Mouse (Mus musculus) heart, embryonic 11.5 days (tissue): ENCODE data around the gene Satb1. TPM values are rescaled to one million over a fixed set of nuclear protein-coding genes. Genes with fewer than 3 reads are reported as not detected.

ENCODE experiments used
- ATAC-seq: fragments of 200-750 bp; cut with Nextera tagmentation; replicated peaks from 2 replicates; pipeline ENCODE4 v1.8.0; 2017; ENCODE audit warnings: moderate library complexity; ENCODE audit not compliant: insufficient number of reproducible peaks, low FRiP score, low TSS enrichment
- H3K27ac ChIP-seq: fragments of 300-500 bp; sonication (generic); 2 replicates; pipeline ENCODE4 v1.5.1; 2014; ENCODE audit warnings: mild to moderate bottlenecking, low read depth, low read length
- H3K27me3 ChIP-seq: fragments of 300-500 bp; sonication (generic); 2 replicates; pipeline ENCODE4 v1.6.1; 2014; ENCODE audit warnings: mild to moderate bottlenecking, low read length, mixed read lengths; ENCODE audit not compliant: control insufficient read depth, insufficient read depth
- H3K36me3 ChIP-seq: fragments of 300-500 bp; sonication (generic); 2 replicates; pipeline ENCODE4 v1.6.1; 2014; ENCODE audit warnings: mild to moderate bottlenecking, low read length, moderate library complexity, mixed read lengths; ENCODE audit not compliant: control insufficient read depth, insufficient read depth
- H3K4me1 ChIP-seq: fragments of 300-500 bp; sonication (generic); 2 replicates; pipeline ENCODE4 v1.6.1; 2014; ENCODE audit warnings: low read length; ENCODE audit not compliant: control insufficient read depth, insufficient read depth
- H3K4me2 ChIP-seq: fragments of 300-500 bp; sonication (generic); 2 replicates; pipeline ENCODE4 v1.6.1; 2014; ENCODE audit warnings: mild to moderate bottlenecking, moderate library complexity
- H3K4me3 ChIP-seq: fragments of 300-500 bp; sonication (generic); 2 replicates; pipeline ENCODE4 v1.5.1; 2014; ENCODE audit warnings: low read depth, low read length
- H3K9ac ChIP-seq: fragments of 300-500 bp; sonication (generic); 2 replicates; pipeline ENCODE4 v1.6.1; 2014; ENCODE audit warnings: mild to moderate bottlenecking, low read depth, low read length, moderate library complexity
- H3K9me3 ChIP-seq: fragments of 300-500 bp; sonication (generic); replicated peaks from 2 replicates; pipeline ENCODE4 v1.6.1; 2016; ENCODE audit warnings: low read length; ENCODE audit not compliant: control insufficient read depth
- WGBS: fragments of 180-500 bp; shearing (Covaris S2); extraction: QIAGEN DNeasy Blood & Tissue Kit; methylation state at CpG from one replicate; pipeline ENCODE4 v1.1.7; 2014; ENCODE audit not compliant: insufficient replicate concordance; 5-methylcytosine and 5-hydroxymethylcytosine counted together
- polyA plus RNA-seq: library from polyadenylated mRNA; unstranded; fragments of >200 nt; fragmentation: Nextera tagmentation; extraction: Ambion mirVana; gene quantifications from 2 replicates; pipeline ENCODE4 v1.2.1, GENCODE M21; 2014

Gene Satb1
- polyA plus RNA-seq, 1 experiment from 2014 or later: 10.2 TPM

DNA sequence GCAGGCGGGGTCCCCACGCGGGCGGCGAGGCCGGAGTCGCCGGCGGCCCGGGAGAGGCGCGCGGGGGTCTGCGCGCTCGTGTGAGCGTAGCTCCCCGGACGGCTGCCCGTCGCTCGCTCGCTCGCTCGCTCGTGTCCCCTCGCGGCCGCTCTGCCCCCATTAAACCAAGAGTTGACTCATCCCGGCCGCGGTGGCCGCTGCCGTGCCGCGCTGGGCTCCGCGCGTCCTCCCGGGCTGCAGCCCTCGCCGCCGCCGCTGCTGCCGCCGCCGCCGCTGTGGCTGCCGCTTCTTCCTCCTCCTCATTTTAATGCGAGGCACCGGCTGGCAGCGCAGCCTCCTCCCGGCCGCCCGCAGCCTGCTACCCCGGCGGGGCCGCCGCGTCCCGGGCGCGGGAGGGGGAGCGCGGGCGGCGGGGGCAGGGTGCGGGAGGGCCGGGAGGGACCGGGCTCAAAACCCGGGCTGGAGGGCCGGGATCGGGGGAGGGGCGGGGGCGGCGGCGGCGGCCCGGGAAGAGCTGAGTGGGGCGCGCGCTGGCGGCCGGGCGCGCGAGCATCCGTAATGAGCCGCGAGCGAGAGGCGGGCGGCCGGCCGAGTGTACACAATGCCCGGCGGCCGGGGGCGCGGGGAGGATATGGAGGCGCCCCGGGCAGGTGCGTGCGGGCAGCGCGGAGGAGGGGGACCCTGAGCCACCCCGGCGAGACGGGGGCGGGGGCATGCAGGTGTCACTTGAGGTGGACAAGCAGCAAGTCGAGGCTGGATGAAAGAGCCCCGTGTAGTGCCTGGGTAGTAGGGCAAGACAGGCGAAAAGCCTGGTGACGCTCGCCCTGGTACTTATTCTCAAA lies 19.9 kb downstream of the Satb1 start:
- Histone ChIP-seq H3K9me3 (no peaks in the 10 kb centered on the region), H3K9ac (peak overlapping the region; percentile 77), H3K4me2 (peak overlapping the region; percentile 73), H3K27me3 (no peaks in the 10 kb centered on the region), H3K27ac (peak overlapping the region; percentile 89), H3K4me1 (no peaks in the 10 kb centered on the region), H3K36me3 (no peaks in the 10 kb centered on the region), H3K4me3 (peak overlapping the region; percentile 89)
- peak; percentile 78 for ATAC-seq
- under 1% methylated on average over 80 of the region's 115 CpGs for WGBS

DNA sequence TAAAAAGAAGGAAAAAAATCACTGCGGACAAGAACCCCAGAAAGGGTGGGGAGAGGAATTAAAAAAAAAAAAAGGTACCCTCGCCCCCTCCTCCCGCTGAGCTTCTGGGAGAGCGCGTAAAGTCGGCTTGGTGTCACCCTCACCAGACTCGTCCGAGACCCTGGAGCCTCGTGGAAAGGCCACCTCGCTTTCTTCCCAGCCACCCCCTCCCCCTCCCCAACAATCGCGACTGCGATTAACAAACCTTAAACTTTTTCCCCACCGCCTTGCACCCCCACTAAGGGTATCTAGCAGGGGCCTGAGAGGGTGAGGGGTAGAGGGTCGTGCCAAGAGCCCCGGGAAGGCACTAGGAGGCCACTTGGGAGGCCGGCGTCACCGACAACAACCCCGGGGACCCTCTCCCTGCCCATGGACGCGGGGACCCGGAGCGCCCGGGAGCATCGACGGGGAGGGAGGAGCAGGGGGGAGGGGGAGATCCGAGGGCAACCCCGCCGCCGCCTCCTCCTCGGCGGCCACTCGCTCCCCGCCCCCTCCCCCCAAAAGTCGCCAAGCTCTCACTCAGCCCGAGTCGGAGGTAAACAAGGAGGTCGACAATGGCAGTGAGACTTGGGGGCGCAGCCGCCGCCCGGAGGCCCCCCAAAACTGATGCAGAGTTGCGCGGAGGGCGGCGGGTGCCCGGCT lies 20.7 kb downstream of the Satb1 start:
- WGBS: under 1% methylated on average over 29 of the region's 48 CpGs
- Histone ChIP-seq H3K9ac (peak overlapping the region; percentile 77), H3K4me2 (peak overlapping the region; percentile 73), H3K9me3 (no peaks in the 10 kb centered on the region), H3K36me3 (no peaks in the 10 kb centered on the region), H3K4me1 (no peaks in the 10 kb centered on the region), H3K4me3 (peak overlapping the region; percentile 89), H3K27me3 (no peaks in the 10 kb centered on the region), H3K27ac (peak overlapping the region; percentile 89)
- ATAC-seq: peak; percentile 41

GRCm38 (mm10) chr17:51811911-51812260 lies 21.2 kb downstream of the Satb1 start:
- H3K27me3 ChIP-seq: no peaks in the 10 kb centered on the region
- no peaks in the 10 kb centered on the region for H3K36me3 ChIP-seq
- ATAC-seq: no peak
- peak overlapping the region; percentile 89; the same call in 1 of the 2 replicates for H3K27ac ChIP-seq
- peak overlapping the region; percentile 77 for H3K9ac ChIP-seq
- H3K4me1 ChIP-seq: no peaks in the 10 kb centered on the region
- peak overlapping the region; percentile 73 for H3K4me2 ChIP-seq
- under 1% methylated on average over 11 of the region's 11 CpGs for WGBS
- no peaks in the 10 kb centered on the region for H3K9me3 ChIP-seq
- H3K4me3 ChIP-seq: peak overlapping the region; percentile 89

DNA sequence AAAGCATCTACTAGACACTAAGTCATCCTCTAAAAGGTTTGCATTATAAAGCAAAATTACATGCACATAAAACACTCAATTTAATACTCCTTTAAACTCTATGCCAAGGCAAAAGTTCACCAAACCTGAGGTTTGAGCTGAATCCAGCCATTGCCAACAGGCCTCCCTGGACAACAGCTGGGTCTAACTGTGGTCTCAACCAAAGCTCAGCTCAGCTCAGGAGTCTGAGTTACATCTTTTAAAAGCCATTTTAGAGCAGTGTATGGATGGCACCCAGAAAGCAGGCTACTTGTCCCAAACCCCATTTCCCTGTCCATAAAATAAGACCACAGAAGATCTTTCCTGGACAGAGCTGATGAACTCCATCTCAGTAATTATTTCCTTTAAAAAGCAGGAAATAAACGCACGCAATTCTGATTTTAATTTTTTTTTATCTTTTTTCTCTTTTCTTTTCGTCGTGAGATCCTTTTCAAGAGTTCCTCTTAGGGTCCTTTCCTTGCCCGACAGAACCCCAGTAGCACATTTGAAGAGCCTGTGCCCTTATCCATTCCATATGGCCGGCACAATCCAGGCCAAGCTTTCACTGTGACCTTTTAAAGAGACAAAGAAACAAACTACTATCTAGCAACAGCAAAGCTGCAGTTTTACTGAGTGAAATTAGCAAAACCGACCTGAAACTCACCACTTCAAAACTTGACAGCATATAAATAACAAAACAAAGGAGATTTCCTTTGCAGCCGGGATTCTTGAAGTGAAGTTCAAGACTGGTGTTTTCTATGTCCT lies 21.8 kb downstream of the Satb1 start:
- 5% methylated on average over 8 of the region's 8 CpGs for WGBS
- no peaks in the 10 kb centered on the region for H3K9me3 ChIP-seq
- H3K4me3 ChIP-seq: peak overlapping the region; percentile 89
- H3K9ac ChIP-seq: peak overlapping the region; percentile 77; the same call in 1 of the 2 replicates
- no peaks in the 10 kb centered on the region for H3K36me3 ChIP-seq
- H3K4me1 ChIP-seq: no peaks in the 10 kb centered on the region; the same call in 1 of the 2 replicates
- H3K27ac ChIP-seq: no peak overlapping the region
- no peaks in the 10 kb centered on the region for H3K27me3 ChIP-seq
- peak overlapping the region; percentile 73 for H3K4me2 ChIP-seq
- ATAC-seq: no peak

DNA sequence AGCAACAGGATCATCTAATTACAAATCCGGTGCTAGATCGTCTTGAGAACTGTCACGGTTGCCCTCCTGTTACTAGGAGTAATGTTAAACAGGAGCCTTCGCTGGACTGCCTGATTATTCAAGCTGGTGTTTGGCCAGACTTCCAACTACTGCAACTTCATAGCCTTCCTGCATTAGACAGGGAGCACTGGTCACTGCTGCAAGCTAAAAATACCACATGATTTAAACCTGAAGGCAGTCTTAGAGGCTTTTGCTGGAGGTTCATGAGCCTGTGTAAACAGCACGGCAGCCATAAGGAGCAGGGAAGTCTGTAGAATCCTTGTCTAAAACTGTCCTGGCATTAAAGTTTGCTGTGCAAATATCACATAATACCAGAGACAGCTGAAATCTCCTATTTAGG lies 25.7 kb downstream of the Satb1 start:
- peak overlapping the region; percentile 16; the same call in 1 of the 2 replicates for H3K4me2 ChIP-seq
- no peak overlapping the region for H3K4me3 ChIP-seq
- no peaks in the 10 kb centered on the region for H3K27me3 ChIP-seq
- H3K9ac ChIP-seq: no peak overlapping the region
- WGBS: 44% methylated on average over 5 of the region's 5 CpGs
- H3K4me1 ChIP-seq: peaks cover 4% of the 10 kb centered on the region; the same call in 1 of the 2 replicates
- ATAC-seq: no peak
- peak overlapping the region; percentile 66 for H3K27ac ChIP-seq
- H3K9me3 ChIP-seq: no peaks in the 10 kb centered on the region
- H3K36me3 ChIP-seq: no peaks in the 10 kb centered on the region

DNA sequence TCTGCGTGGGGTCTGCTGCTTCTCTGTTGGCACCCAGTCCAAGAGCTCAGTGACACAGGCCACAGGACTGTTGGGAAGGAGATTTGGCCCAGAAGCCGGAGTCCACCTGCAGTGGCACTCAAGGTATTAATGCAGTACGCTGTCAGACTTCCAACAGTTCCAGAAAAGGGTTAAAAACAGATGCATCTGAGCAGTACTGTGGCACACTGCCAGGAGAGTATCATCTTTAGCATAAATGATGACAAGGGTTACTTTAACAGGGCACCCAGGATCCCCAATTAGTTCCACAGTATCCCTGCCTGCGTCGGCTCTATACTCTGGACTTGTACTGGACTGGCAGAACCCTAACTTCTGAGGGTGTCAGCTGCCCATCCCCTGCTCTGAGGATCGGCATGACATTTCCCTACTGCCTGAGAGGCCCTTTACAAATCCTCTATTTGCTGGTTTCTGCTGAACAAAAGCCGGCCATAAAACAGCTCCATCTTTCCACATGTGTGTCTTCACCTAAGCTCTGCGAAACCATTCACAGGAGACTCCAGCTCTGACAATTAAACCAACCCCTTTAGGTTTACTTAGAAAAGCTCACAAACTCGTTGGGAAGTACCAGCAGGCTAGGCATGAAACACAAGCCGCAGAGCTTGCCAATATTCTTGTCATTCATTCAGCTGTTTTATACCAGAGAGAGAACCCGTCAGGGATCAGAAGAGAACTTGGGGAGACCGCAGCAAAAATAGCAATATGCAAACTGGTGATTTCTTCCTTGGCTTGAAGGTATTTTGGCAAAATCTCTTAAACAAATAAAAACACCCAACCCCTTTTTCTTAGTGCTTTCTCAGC lies 26.7 kb downstream of the Satb1 start:
- no peaks in the 10 kb centered on the region for H3K9me3 ChIP-seq
- H3K4me3 ChIP-seq: no peak overlapping the region
- no peak overlapping the region for H3K27ac ChIP-seq
- WGBS: 80% methylated on average over 12 of the region's 12 CpGs
- H3K4me1 ChIP-seq: peaks cover 4% of the 10 kb centered on the region; the same call in 1 of the 2 replicates
- no peak overlapping the region for H3K4me2 ChIP-seq
- H3K27me3 ChIP-seq: no peaks in the 10 kb centered on the region
- no peaks in the 10 kb centered on the region for H3K36me3 ChIP-seq
- no peak for ATAC-seq
- no peak overlapping the region for H3K9ac ChIP-seq

DNA sequence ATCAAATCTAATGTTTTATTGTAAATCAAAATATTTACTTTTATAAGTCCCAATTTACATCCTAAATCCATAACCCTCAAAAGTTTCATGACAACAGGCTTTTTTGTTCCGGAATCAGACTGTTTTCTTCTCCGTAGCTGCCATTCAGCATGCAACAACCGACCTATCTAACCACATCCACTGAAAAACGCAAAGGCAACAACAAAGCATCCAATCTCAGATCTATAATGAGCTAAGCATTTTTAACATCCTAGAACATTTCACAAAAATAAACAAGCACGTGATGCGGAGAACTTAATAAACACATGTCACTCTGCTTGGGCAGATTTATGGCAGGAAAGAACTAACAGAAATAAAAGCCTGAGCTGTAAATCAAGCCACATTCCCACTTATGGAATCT lies 32.9 kb downstream of the Satb1 start:
- Histone ChIP-seq H3K4me1 (0 out of 2 replicates have a peak, but pooled peaks cover 2% of the 10 kb centered on the region), H3K9me3 (no peaks in the 10 kb centered on the region), H3K36me3 (no peaks in the 10 kb centered on the region), H3K4me3 (no peak overlapping the region), H3K27me3 (no peaks in the 10 kb centered on the region), H3K27ac (no peak overlapping the region), H3K9ac (no peak overlapping the region), H3K4me2 (no peak overlapping the region)
- ATAC-seq: no peak
- WGBS: 82% methylated on average over 6 of the region's 6 CpGs
